Mouse (Mus musculus) B cell, adult (primary cell): Measurements from ENCODE around the gene Tank. TPM values are rescaled to one million over a fixed set of nuclear protein-coding genes. Genes with fewer than 3 reads are reported as not detected.

Experiments
- total RNA-seq: library from RNA; stranded (reverse); gene quantifications from 4 replicates; pipeline ENCODE4 v1.2.4, GENCODE M21; 2023; ENCODE audit not compliant: inconsistent age

Tank gene
- 96.8 to 114 TPM (median 103 TPM) in 4 replicates for total RNA-seq

DNA sequence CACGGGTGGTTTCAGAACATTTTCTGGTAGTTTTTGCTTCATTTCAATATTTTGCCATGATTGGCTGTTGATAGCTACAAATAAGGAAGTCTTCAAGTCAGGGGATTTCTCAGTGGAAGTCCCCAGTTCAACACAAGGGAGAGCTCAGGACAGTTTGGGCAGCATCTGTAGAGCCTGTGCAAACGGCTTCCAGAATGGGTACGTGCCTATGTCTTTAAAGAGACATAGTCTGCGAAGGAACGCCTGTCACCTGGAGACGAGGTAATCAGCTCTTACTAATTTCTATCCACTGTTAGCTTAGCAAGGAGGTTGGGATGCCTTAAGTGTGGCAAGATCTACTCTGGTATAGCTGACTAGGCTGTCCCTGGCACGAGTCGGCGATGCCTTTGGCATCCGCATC is at the start of gene Tank:
Tank (plus strand) TSS at position 153 of the 400 bp plus-strand sequence.

Other genes starting within 250 kb of the Tank start
- 75.2 to 86.1 TPM (median 83.7 TPM) in 4 replicates for gene Psmd14, start 133.1 kb downstream of the Tank start, total RNA-seq
- gene Tbr1, start 224.3 kb downstream of the Tank start, total RNA-seq: 0.90 to 2.0 TPM (median 1.5 TPM) in 4 replicates